Comparison of ENCODE assay signal across 16 mouse cellular contexts in genomic region chr1:38369166-38369565, GRCm38 (mm10).
DNase-seq lines count a peak whose midpoint lies in the region.
"Had no signal": no experiment of that assay in that cellular context is flagged by ENCODE, and none has a peak within 500 bp of the region (broad histone marks: within the 10 kb centered on the region; RNA-seq: fewer than 3 reads in every experiment).

No protein-coding gene starts in this region.

- DNase-seq in frontal cortex, postnatal 36 days (ENCODE audit: low spot score in 2 of 2): peak; percentile 26 to 53
- DNase-seq in frontal cortex, postnatal 10 days (ENCODE audit: low spot score in 2 of 2): no peak
- peak; percentile 30 to 44 for DNase-seq in left cerebral cortex, adult 18-20 months (ENCODE audit: low spot score in 2 of 2)
- no peak for DNase-seq in left cerebral cortex, adult 11 months (ENCODE audit: low spot score)
- peak; percentile 59 for DNase-seq in right cerebral cortex, adult 18-20 months
- no peak for DNase-seq in right cerebral cortex, postnatal 10 days (ENCODE audit: low spot score in 2 of 2)
- DNase-seq: adrenal gland, postnatal 14 days; cerebellum, adult 11-12 months; cerebellum, adult 9-11 months; embryo, embryonic 11 days; kidney, adult 11 months; kidney, postnatal 36 days; left cerebral cortex, postnatal 4 days; lung, adult 2 months; lung, postnatal 10 days; thymus, postnatal 4 days had no signal

Comparison
In these comparisons a context has a peak if more than half of its experiments do, and no peak if none do; other contexts are left out.
1. DNase-seq: peak in frontal cortex, postnatal 36 days (2 of 2), left cerebral cortex, adult 18-20 months (2 of 2) and right cerebral cortex, adult 18-20 months (single experiment); none in frontal cortex, postnatal 10 days (0 of 2), left cerebral cortex, adult 11 months (single experiment) and right cerebral cortex, postnatal 10 days (0 of 2).